Mouse (Mus musculus): ENCODE results near the gene Gm13101. TPM values are rescaled to one million over a fixed set of nuclear protein-coding genes. Genes with fewer than 3 reads are reported as not detected.

Gene Gm13101
- polyA plus RNA-seq, 1 experiment from 2014 or later: not detected

Other genes starting within 250 kb of the Gm13101 start
- gene Gm13078, start 247.5 kb downstream of the Gm13101 start, polyA plus RNA-seq (2014; fragmentation: Nextera tagmentation; extraction: Ambion mirVana): not detected in 2 replicates
- not detected in 2 replicates for gene Gm13023, start 177.6 kb downstream of the Gm13101 start, polyA plus RNA-seq (2014; fragmentation: Nextera tagmentation; extraction: Ambion mirVana)
- not detected in 2 replicates for gene Gm13084, start 150.9 kb downstream of the Gm13101 start, polyA plus RNA-seq (2014; fragmentation: Nextera tagmentation; extraction: Ambion mirVana)
- not detected in 2 replicates for gene Gm13103, start 120.5 kb downstream of the Gm13101 start, polyA plus RNA-seq (2014; fragmentation: Nextera tagmentation; extraction: Ambion mirVana)
- gene Pramef6, start 66.6 kb downstream of the Gm13101 start, polyA plus RNA-seq (2014; fragmentation: Nextera tagmentation; extraction: Ambion mirVana): not detected in 2 replicates
- gene Pramef25, start 15.9 kb downstream of the Gm13101 start, polyA plus RNA-seq (2014; fragmentation: Nextera tagmentation; extraction: Ambion mirVana): not detected in 2 replicates
- not detected in 2 replicates for gene Pramef17, start 27.4 kb upstream of the Gm13101 start, polyA plus RNA-seq (2014; fragmentation: Nextera tagmentation; extraction: Ambion mirVana)
- gene Pramel4, start 92.2 kb upstream of the Gm13101 start, polyA plus RNA-seq (2014; fragmentation: Nextera tagmentation; extraction: Ambion mirVana): not detected in 2 replicates
- not detected in 2 replicates for gene Gm13102, start 139.5 kb upstream of the Gm13101 start, polyA plus RNA-seq (2014; fragmentation: Nextera tagmentation; extraction: Ambion mirVana)
- not detected in 2 replicates for gene Oog3, start 195.7 kb upstream of the Gm13101 start, polyA plus RNA-seq (2014; fragmentation: Nextera tagmentation; extraction: Ambion mirVana)
- gene Oog2, start 223.8 kb upstream of the Gm13101 start, polyA plus RNA-seq (2014; fragmentation: Nextera tagmentation; extraction: Ambion mirVana): not detected in 2 replicates
- gene C87977, start 246.4 kb upstream of the Gm13101 start, polyA plus RNA-seq (2014; fragmentation: Nextera tagmentation; extraction: Ambion mirVana): not detected in 2 replicates

Measured in stomach, embryonic 14.5 days (tissue).